Mouse (Mus musculus): ENCODE measurements around the gene Tmem40.

DNA sequence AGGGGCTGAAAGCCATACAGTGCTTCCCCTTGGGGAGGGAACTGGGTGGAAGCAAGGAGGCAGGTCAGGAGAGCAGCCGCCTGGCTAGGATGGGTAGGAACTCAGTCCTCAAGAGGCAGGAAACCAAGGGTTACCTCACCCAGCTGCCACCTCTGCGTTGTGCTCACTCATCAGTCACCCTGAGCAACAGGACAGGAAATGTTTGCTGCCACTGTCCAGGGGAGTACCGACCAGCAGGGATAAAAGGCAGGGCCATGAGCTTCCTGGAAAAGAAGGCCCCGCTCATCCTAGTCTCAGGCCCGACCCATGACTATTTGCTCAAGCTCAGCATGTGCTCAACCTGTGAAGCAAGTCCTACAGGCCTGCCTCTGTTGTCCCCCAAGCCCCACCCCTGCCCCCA lies 2.7 kb downstream of the Tmem40 start:
- TF ChIP-seq CTCF (IDR thresholded peaks at IDR 0.05; ENCODE audit: borderline replicate concordance, insufficient read depth, low read length) (no peak), POLR2A (IDR thresholded peaks at IDR 0.05; ENCODE audit: low read depth, low read length) (no peak)
